Mouse (Mus musculus) heart, postnatal 0 days (tissue): ENCODE data around the gene Selenom.

Experiments
- CTCF ChIP-seq: IDR thresholded peaks from 2 replicates; pipeline ENCODE4 v1.5.1; 2016; ENCODE audit warnings: antibody characterized with exemption, control low read depth, low read depth
- EP300 ChIP-seq: IDR thresholded peaks from 2 replicates; pipeline ENCODE4 v1.6.1; 2016; ENCODE audit warnings: antibody characterized with exemption, low read depth

DNA sequence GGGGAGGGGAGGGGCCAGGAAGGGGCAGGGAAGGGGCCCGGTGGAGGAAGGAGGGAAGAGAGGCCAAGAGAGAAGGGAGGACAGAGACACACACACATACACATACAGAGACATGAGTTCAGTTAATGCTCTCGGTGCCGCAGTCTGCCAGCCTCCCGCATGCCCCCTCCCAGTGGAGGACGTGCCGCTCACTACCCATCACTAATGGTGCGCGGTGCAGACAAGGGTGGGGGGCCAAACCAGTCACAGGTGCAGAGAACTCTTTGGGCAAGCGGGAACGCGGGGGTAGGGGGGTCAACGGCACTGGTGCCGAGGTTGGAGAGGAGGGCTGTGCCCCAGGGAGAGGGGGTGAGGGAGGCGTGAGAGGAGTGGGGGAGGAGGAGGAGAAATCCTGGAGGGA, 6.4 kb downstream of the Selenom start:
- TF ChIP-seq CTCF = no peak
- no peak for TF ChIP-seq EP300
